Mouse (Mus musculus): ENCODE data around the gene Olfr463.

The Olfr463 gene

GRCm38 (mm10) chr11:87897287-87897686, at the start of gene Olfr463:
Gene Olfr463 (minus strand): TSS chr11:87897387.
- no peak for DNase-seq (ENCODE audit: low read depth)

GRCm38 (mm10) chr11:87935467-87935866, 38.3 kb upstream of the Olfr463 start:
- peak; percentile 84 for DNase-seq (ENCODE audit: low read depth)

GRCm38 (mm10) chr11:87933731-87934130, 36.5 kb upstream of the Olfr463 start:
- DNase-seq (ENCODE audit: low read depth), result no peak

GRCm38 (mm10) chr11:87930348-87930747, 33.2 kb upstream of the Olfr463 start:
- no peak for DNase-seq (ENCODE audit: low read depth)

GRCm38 (mm10) chr11:87920966-87921365, 23.8 kb upstream of the Olfr463 start, which contains the start of gene Olfr464:
Gene Olfr464 (minus strand): TSS chr11:87920967.
- DNase-seq (ENCODE audit: low read depth), result peak; percentile 23

GRCm38 (mm10) chr11:87920301-87920700, 23.1 kb upstream of the Olfr463 start:
- DNase-seq (ENCODE audit: low read depth), result no peak

GRCm38 (mm10) chr11:87916005-87916404, 18.8 kb upstream of the Olfr463 start:
- no peak for DNase-seq (ENCODE audit: low read depth)

GRCm38 (mm10) chr11:87904331-87904730, 7.1 kb upstream of the Olfr463 start:
- DNase-seq (ENCODE audit: low read depth), result no peak

- no peak for DNase-seq (ENCODE audit: low read depth)
Measured at GRCm38 (mm10) chr11:87892168-87892567, 5.0 kb downstream of the Olfr463 start, which contains the start of gene Olfr462. Gene Olfr462 (minus strand): TSS chr11:87892268.

- DNase-seq (ENCODE audit: low read depth), result no peak
Measured at GRCm38 (mm10) chr11:87884856-87885255, 12.3 kb downstream of the Olfr463 start.

GRCm38 (mm10) chr11:87883493-87883892, 13.7 kb downstream of the Olfr463 start:
- DNase-seq (ENCODE audit: low read depth), result peak; percentile 48

GRCm38 (mm10) chr11:87881714-87882113, 15.5 kb downstream of the Olfr463 start:
- DNase-seq (ENCODE audit: low read depth), result no peak

- DNase-seq (ENCODE audit: low read depth), result no peak
Measured at GRCm38 (mm10) chr11:87879826-87880225, 17.4 kb downstream of the Olfr463 start.

GRCm38 (mm10) chr11:87875436-87875835, 21.8 kb downstream of the Olfr463 start, which contains the start of gene Epx:
Gene Epx (minus strand): TSS chr11:87875536.
- DNase-seq (ENCODE audit: low read depth), result no peak

- no peak for DNase-seq (ENCODE audit: low read depth)
Measured at GRCm38 (mm10) chr11:87871766-87872165, 25.4 kb downstream of the Olfr463 start.

GRCm38 (mm10) chr11:87870096-87870495, 27.1 kb downstream of the Olfr463 start:
- no peak for DNase-seq (ENCODE audit: low read depth)

- DNase-seq (ENCODE audit: low read depth), result peak; percentile 59
Measured at GRCm38 (mm10) chr11:87866891-87867290, 30.3 kb downstream of the Olfr463 start.

GRCm38 (mm10) chr11:87862805-87863204, 34.4 kb downstream of the Olfr463 start:
- no peak for DNase-seq (ENCODE audit: low read depth)

- no peak for DNase-seq (ENCODE audit: low read depth)
Measured at GRCm38 (mm10) chr11:87860426-87860825, 36.8 kb downstream of the Olfr463 start.

GRCm38 (mm10) chr11:87859273-87859672, 37.9 kb downstream of the Olfr463 start:
- DNase-seq (ENCODE audit: low read depth), result no peak

GRCm38 (mm10) chr11:87854550-87854949, 42.6 kb downstream of the Olfr463 start:
- DNase-seq (ENCODE audit: low read depth), result no peak

GRCm38 (mm10) chr11:87853597-87853954, 43.6 kb downstream of the Olfr463 start:
- no peak for DNase-seq (ENCODE audit: low read depth)

- peak; percentile 95 for DNase-seq (ENCODE audit: low read depth)
Measured at GRCm38 (mm10) chr11:87852690-87853596, 44.2 kb downstream of the Olfr463 start, which contains the start of gene Mks1. Gene Mks1 (plus strand): TSS chr11:87853215.

Data from naive thymus-derived CD4-positive, alpha-beta T cell, adult 2 months (primary cell).